8 mouse cellular contexts compared by ENCODE assay signal in genomic region chr2:156312297-156312897, GRCm38 (mm10). TPM values are rescaled to one million over a fixed set of nuclear protein-coding genes. Genes with fewer than 3 reads are reported as not detected.
DNase-seq lines count a peak whose midpoint lies in the region; ATAC-seq and TF ChIP-seq lines count a peak whose summit lies in the region.

Gene Cnbd2, plus strand, starts transcription at chr2:156312299.
Gene Scand1, minus strand, starts transcription at chr2:156312704.

- intact Hi-C loops in left cerebral cortex, postnatal 10 days (cut with DNase I): no loop called here

- peaks cover 4% of the 10 kb centered on the region for H3K4me1 ChIP-seq in cortical plate, adult 2 months (ENCODE audit: control insufficient read depth, insufficient read depth, low read length)

- peak; percentile 94 for ATAC-seq in activated CD4-positive, CD25-positive, alpha-beta regulatory T cell, adult 4 months
- peak; percentile 93 for ATAC-seq in inflammation-experienced regulatory T-cells, adult 6 months
- ATAC-seq in megakaryocyte-erythroid progenitor cell, adult 5-6 weeks (replicated peaks; ENCODE audit: low FRiP score, low TSS enrichment, poor library complexity, severe bottlenecking): peak; percentile 93

- TF ChIP-seq POLR2A in cortical plate, adult 2 months (IDR thresholded peaks at IDR 0.05; ENCODE audit: extremely low read depth, insufficient read depth, low read length): peak; percentile 89

- TF ChIP-seq CTCF in cortical plate, adult 2 months (IDR thresholded peaks at IDR 0.05; ENCODE audit: extremely low read depth, insufficient read depth, low read length): no peak

- peak within 1 kb of the TSS; percentile 94 for H3K27ac ChIP-seq in cortical plate, adult 2 months (ENCODE audit: insufficient read depth, low read length)

- peak within 1 kb of the TSS; percentile 71 for H3K4me3 ChIP-seq in cortical plate, adult 2 months (ENCODE audit: insufficient read depth, low read length)

- peak; percentile 74 for DNase-seq in gastrocnemius, postnatal 10 days
- DNase-seq in left cerebral cortex, postnatal 10 days (ENCODE audit: extremely low spot score in 1 of 2, low spot score in 2 of 2): peak; percentile 81 to 89
- DNase-seq in right cerebral cortex, postnatal 25 days: peak; percentile 84
- peak; percentile 75 to 83 for DNase-seq in urinary bladder, postnatal 4 days (ENCODE audit: low spot score in 2 of 2)

RNA-seq across cellular contexts. Expression of gene Cnbd2, which starts in this region (rescaled TPM):
- 1 to 10 TPM; 3.1 to 6.4 TPM for polyA plus RNA-seq in activated CD4-positive, CD25-positive, alpha-beta regulatory T cell, adult 4 months (2017; shearing (Covaris generic))
- 6.0 and 8.9 TPM in 2 replicates for polyA plus RNA-seq in cortical plate, adult 2 months (2012; rRNA removed)
- 1 to 10 TPM; 1.5 to 1.7 TPM for total RNA-seq in gastrocnemius, postnatal 10 days (2021)
- polyA plus RNA-seq in inflammation-experienced regulatory T-cells, adult 6 months (2017; shearing (Covaris generic)): 1 to 10 TPM; 5.3 to 7.5 (median 5.8) TPM
- total RNA-seq in left cerebral cortex, postnatal 10 days (2021): 1 to 10 TPM; 4.7 to 6.7 TPM
- total RNA-seq in megakaryocyte-erythroid progenitor cell, adult 5-6 weeks (2014; fragmentation: Nextera tagmentation): 1.4 and 7.1 TPM in 2 replicates
- total RNA-seq in megakaryocyte-erythroid progenitor cell, adult 5-6 weeks (2017): 5.2 and 9.3 TPM in 2 replicates

RNA-seq across cellular contexts. Expression of gene Scand1, which starts in this region (rescaled TPM):
- 1 to 10 TPM; 2.9 to 3.7 TPM for polyA plus RNA-seq in activated CD4-positive, CD25-positive, alpha-beta regulatory T cell, adult 4 months (2017; shearing (Covaris generic))
- 75.3 and 75.4 TPM in 2 replicates for polyA plus RNA-seq in cortical plate, adult 2 months (2012; rRNA removed)
- total RNA-seq in gastrocnemius, postnatal 10 days (2021): 10 to 100 TPM; 65.9 to 66.4 TPM
- polyA plus RNA-seq in inflammation-experienced regulatory T-cells, adult 6 months (2017; shearing (Covaris generic)): 1 to 10 TPM in 2 of 3 experiments, not detected in 1; 2.8 to 5.1 TPM
- total RNA-seq in left cerebral cortex, postnatal 10 days (2021): 100 to 1,000 TPM; 105 to 117 TPM
- total RNA-seq in megakaryocyte-erythroid progenitor cell, adult 5-6 weeks (2014; fragmentation: Nextera tagmentation): 4.1 TPM in 2 replicates
- 16.5 and 48.7 TPM in 2 replicates for total RNA-seq in megakaryocyte-erythroid progenitor cell, adult 5-6 weeks (2017)

Comparison
In these comparisons a context has a peak if more than half of its experiments do, and no peak if none do; other contexts are left out.
1. Peak in every context shown above with its lines: DNase-seq, ATAC-seq, H3K4me3 ChIP-seq and H3K27ac ChIP-seq.
2. RNA of gene Scand1 (polyA plus RNA-seq): 75.3 to 75.4 TPM in cortical plate, adult 2 months; 2.9 to 3.7 TPM in activated CD4-positive, CD25-positive, alpha-beta regulatory T cell, adult 4 months and 2.8 to 5.1 TPM in inflammation-experienced regulatory T-cells, adult 6 months; every median in the first group is over 10 times any median in the second.